Comparison of ENCODE assay signal across 23 mouse cellular contexts in genomic region chr11:120009937-120010336, GRCm38 (mm10). TPM values are rescaled to one million over a fixed set of nuclear protein-coding genes. Genes with fewer than 3 reads are reported as not detected.
DNase-seq lines count a peak whose midpoint lies in the region; ATAC-seq and TF ChIP-seq lines count a peak whose summit lies in the region.
"Had no signal": no experiment of that assay in that cellular context is flagged by ENCODE, and none has a peak within 500 bp of the region (broad histone marks: within the 10 kb centered on the region; RNA-seq: fewer than 3 reads in every experiment).

No protein-coding gene starts in this region.

- H3K4me1 ChIP-seq in midbrain, embryonic 10.5 days, result peaks cover 24% of the 10 kb centered on the region
- 0 out of 2 replicates have a peak, but pooled peaks cover 8% of the 10 kb centered on the region for H3K4me1 ChIP-seq in midbrain, embryonic 14.5 days (ENCODE audit: control insufficient read depth, insufficient read depth, low read length)

- peak; percentile 58 for DNase-seq in adrenal gland, postnatal 14 days
- DNase-seq in adrenal gland, postnatal 25 days, result no peak
- DNase-seq in gastrocnemius, adult 2 months, result peak; percentile 44
- DNase-seq in gastrocnemius, postnatal 4 days (ENCODE audit: low spot score in 2 of 2), result no peak
- no peak for DNase-seq in midbrain, embryonic 10.5 days (ENCODE audit: low spot score)
- no peak for DNase-seq in midbrain, embryonic 14.5 days
- no peak for DNase-seq in embryo, embryonic 10 days (ENCODE audit: low spot score)
- DNase-seq: embryo, embryonic 11 days; heart, postnatal 36 days; lung, postnatal 36 days; thymus, adult 2 months; thymus, postnatal 4 days had no signal

- H3K4me3 ChIP-seq in gastrocnemius, adult 2 months, result no peak overlapping the region
- no peak overlapping the region for H3K4me3 ChIP-seq in midbrain, embryonic 10.5 days
- no peak overlapping the region for H3K4me3 ChIP-seq in midbrain, embryonic 14.5 days (replicated peaks; ENCODE audit: low read depth, low read length)
- H3K4me3 ChIP-seq: embryonic facial prominence, embryonic 13.5 days; erythroblast, embryonic 14.5 days; forebrain, embryonic 12.5 days; heart, embryonic 15.5 days; lung, embryonic 15.5 days; megakaryocyte, embryonic 14.5 days; midbrain, embryonic 15.5 days had no signal

- intact Hi-C loops in gastrocnemius, adult 2 months (cut with DNase I), result no loop called here

- H3K9me3 ChIP-seq in midbrain, embryonic 10.5 days (replicated peaks), result no peaks in the 10 kb centered on the region
- H3K9me3 ChIP-seq in midbrain, embryonic 14.5 days (ENCODE audit: control insufficient read depth, low read length), result no peaks in the 10 kb centered on the region
- H3K9me3 ChIP-seq: embryonic facial prominence, embryonic 13.5 days; forebrain, embryonic 12.5 days; heart, embryonic 15.5 days; lung, embryonic 15.5 days; megakaryocyte, embryonic 14.5 days; midbrain, embryonic 15.5 days had no signal

- no peak overlapping the region for H3K4me2 ChIP-seq in midbrain, embryonic 14.5 days (ENCODE audit: low read length)
- H3K4me2 ChIP-seq: embryonic facial prominence, embryonic 13.5 days; forebrain, embryonic 12.5 days; heart, embryonic 15.5 days; lung, embryonic 15.5 days; midbrain, embryonic 15.5 days had no signal

- no peak for ATAC-seq in midbrain, embryonic 14.5 days (ENCODE audit: low FRiP score, low TSS enrichment)
- ATAC-seq: CD4-positive, CD25-positive, alpha-beta regulatory T cell, adult 4 months; hindbrain, postnatal 0 days; intestine, embryonic 16.5 days; midbrain, embryonic 15.5 days had no signal

- WGBS in midbrain, embryonic 10.5 days, result 89% methylated on average over 20 of the region's 20 CpGs
- WGBS in midbrain, embryonic 14.5 days, result 88% methylated on average over 20 of the region's 20 CpGs

- H3K9ac ChIP-seq in midbrain, embryonic 14.5 days (replicated peaks; ENCODE audit: low read length), result no peak overlapping the region
- H3K9ac ChIP-seq: embryonic facial prominence, embryonic 13.5 days; forebrain, embryonic 12.5 days; heart, embryonic 15.5 days; liver, embryonic 14.5 days; lung, embryonic 15.5 days; midbrain, embryonic 15.5 days had no signal

- 0 out of 2 replicates have a peak, but pooled peaks cover 3% of the 10 kb centered on the region for H3K36me3 ChIP-seq in midbrain, embryonic 10.5 days
- peaks cover 58% of the 10 kb centered on the region for H3K36me3 ChIP-seq in midbrain, embryonic 14.5 days (ENCODE audit: control insufficient read depth, insufficient read depth, low read length)
- H3K36me3 ChIP-seq: forebrain, embryonic 12.5 days; heart, embryonic 15.5 days; lung, embryonic 15.5 days had no signal

- H3K27ac ChIP-seq in gastrocnemius, adult 2 months, result no peak overlapping the region
- H3K27ac ChIP-seq in midbrain, embryonic 10.5 days (replicated peaks), result peak overlapping the region; percentile 50; the same call in 1 of the 2 replicates
- no peak overlapping the region for H3K27ac ChIP-seq in midbrain, embryonic 14.5 days (replicated peaks; ENCODE audit: low read depth, low read length)
- H3K27ac ChIP-seq: embryonic facial prominence, embryonic 13.5 days; forebrain, embryonic 12.5 days; heart, embryonic 15.5 days; hindbrain, postnatal 0 days; liver, embryonic 14.5 days; lung, embryonic 15.5 days; midbrain, embryonic 15.5 days had no signal

- peaks cover 45% of the 10 kb centered on the region for H3K27me3 ChIP-seq in midbrain, embryonic 10.5 days (ENCODE audit: low read depth, poor library complexity, severe bottlenecking)
- no peaks in the 10 kb centered on the region for H3K27me3 ChIP-seq in midbrain, embryonic 14.5 days (ENCODE audit: control insufficient read depth, insufficient read depth, low read length)
- H3K27me3 ChIP-seq: midbrain, embryonic 15.5 days had no signal

- no peak for TF ChIP-seq CTCF in gastrocnemius, adult 2 months (IDR thresholded peaks at IDR 0.05)

RNA-seq across cellular contexts. Expression of gene Aatk, which starts 37.0 kb away (rescaled TPM):
- 13.7 and 15.7 TPM in 2 replicates for total RNA-seq in adrenal gland, postnatal 14 days (2021)
- total RNA-seq in adrenal gland, postnatal 25 days (2021), result 11.8 and 15.5 TPM in 2 replicates
- 1 to 10 TPM; 2.8 to 2.9 TPM for total RNA-seq in gastrocnemius, adult 2 months (2021)
- total RNA-seq in gastrocnemius, postnatal 4 days (2021), result 10 to 100 TPM; 25.9 to 29.2 TPM
- 1.2 and 1.9 TPM in 2 replicates for polyA plus RNA-seq in midbrain, embryonic 10.5 days (2016; fragmentation: Nextera tagmentation; extraction: Ambion mirVana)
- 34.6 and 36.1 TPM in 2 replicates for polyA plus RNA-seq in midbrain, embryonic 14.5 days (2014; fragmentation: Nextera tagmentation; extraction: Ambion mirVana)
- polyA plus RNA-seq: CD4-positive, CD25-positive, alpha-beta regulatory T cell, adult 4 months had no signal

Comparison
In these comparisons a context has a peak if more than half of its experiments do, and no peak if none do; other contexts are left out.
1. DNase-seq: peak in adrenal gland, postnatal 14 days (single experiment) and gastrocnemius, adult 2 months (single experiment); none in adrenal gland, postnatal 25 days (single experiment), gastrocnemius, postnatal 4 days (0 of 2), midbrain, embryonic 10.5 days (single experiment), midbrain, embryonic 14.5 days (single experiment) and embryo, embryonic 10 days (single experiment).